Mouse (Mus musculus): ENCODE results near the gene Ranbp3l.

DNA sequence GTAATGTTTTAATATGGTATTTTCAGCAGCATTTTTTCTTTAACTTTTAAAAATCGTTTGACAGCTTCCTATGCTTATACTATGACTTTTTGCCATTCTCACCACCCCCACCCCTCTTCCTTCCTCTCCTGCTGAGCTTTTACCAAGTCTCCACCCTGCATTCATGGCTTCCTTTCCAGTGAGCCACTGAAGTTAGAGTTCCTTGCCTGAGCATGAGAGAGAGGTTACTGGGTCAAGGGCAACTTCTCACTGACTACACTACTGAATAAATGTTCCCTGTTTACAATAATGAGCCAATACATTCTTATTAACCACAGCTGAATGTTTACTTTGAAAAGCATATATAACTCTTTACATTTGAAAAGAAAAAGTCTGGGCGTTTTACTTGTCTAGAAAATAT lies 46.8 kb downstream of the Ranbp3l start:
- TF ChIP-seq EP300 (optimal IDR thresholded peaks at IDR 0.05) (no peak), CTCF (IDR thresholded peaks at IDR 0.05; ENCODE audit: low read depth) (no peak)
